ENCODE assay signal across 15 mouse cellular contexts in genomic region chr12:16911524-16911923, GRCm38 (mm10).
"Had no signal": no experiment of that assay in that cellular context is flagged by ENCODE, and none has a peak within 500 bp of the region (broad histone marks: within the 10 kb centered on the region; RNA-seq: fewer than 3 reads in every experiment).

No protein-coding gene starts in this region.

- H3K9ac ChIP-seq: neural tube, embryonic 13.5 days; neural tube, embryonic 15.5 days; stomach, embryonic 15.5 days had no signal

- DNase-seq: right cerebral cortex, adult 18-20 months; right cerebral cortex, postnatal 14 days; right cerebral cortex, postnatal 25 days; right cerebral cortex, postnatal 4 days; spleen, adult 18-20 months; thymus, adult 18-20 months; thymus, adult 2 months; thymus, postnatal 14 days; thymus, postnatal 25 days; thymus, postnatal 36 days; thymus, postnatal 4 days had no signal

- H3K27me3 ChIP-seq: neural tube, embryonic 13.5 days; neural tube, embryonic 15.5 days; stomach, embryonic 15.5 days had no signal

- H3K4me1 ChIP-seq: neural tube, embryonic 13.5 days; neural tube, embryonic 15.5 days; stomach, embryonic 15.5 days had no signal

- H3K27ac ChIP-seq: neural tube, embryonic 13.5 days; neural tube, embryonic 15.5 days; stomach, embryonic 15.5 days; stomach, postnatal 0 days had no signal

- H3K36me3 ChIP-seq: neural tube, embryonic 13.5 days; neural tube, embryonic 15.5 days; stomach, embryonic 15.5 days had no signal

- H3K9me3 ChIP-seq: neural tube, embryonic 13.5 days; neural tube, embryonic 15.5 days; stomach, embryonic 15.5 days had no signal

- H3K4me3 ChIP-seq: neural tube, embryonic 13.5 days; neural tube, embryonic 15.5 days; stomach, embryonic 15.5 days had no signal
